Mouse (Mus musculus) lung, postnatal 14 days (tissue): Measurements from ENCODE around the gene Slc6a20b.

Experiments used
- DNase-seq: peaks from one replicate; pipeline ENCODE4 v3.0.0; 2021

Gene Slc6a20b

GRCm38 (mm10) chr9:123589240-123589910, 43.0 kb downstream of the Slc6a20b start:
- no peak for DNase-seq

GRCm38 (mm10) chr9:123577360-123578192, 54.8 kb downstream of the Slc6a20b start:
- no peak for DNase-seq

- DNase-seq = no peak
Measured at GRCm38 (mm10) chr9:123554599-123554998, 77.8 kb downstream of the Slc6a20b start.
